Mouse (Mus musculus): ENCODE results near the gene Bglap2. TPM values are rescaled to one million over a fixed set of nuclear protein-coding genes. Genes with fewer than 3 reads are reported as not detected.
"Not testable (repeated sequence)": the region's sequence is repeated elsewhere in the genome, so short reads cannot be mapped to it uniquely, and the experiment has no call there.

Gene Bglap2
- polyA plus RNA-seq, 1 experiment from 2014 or later: not detected

DNA sequence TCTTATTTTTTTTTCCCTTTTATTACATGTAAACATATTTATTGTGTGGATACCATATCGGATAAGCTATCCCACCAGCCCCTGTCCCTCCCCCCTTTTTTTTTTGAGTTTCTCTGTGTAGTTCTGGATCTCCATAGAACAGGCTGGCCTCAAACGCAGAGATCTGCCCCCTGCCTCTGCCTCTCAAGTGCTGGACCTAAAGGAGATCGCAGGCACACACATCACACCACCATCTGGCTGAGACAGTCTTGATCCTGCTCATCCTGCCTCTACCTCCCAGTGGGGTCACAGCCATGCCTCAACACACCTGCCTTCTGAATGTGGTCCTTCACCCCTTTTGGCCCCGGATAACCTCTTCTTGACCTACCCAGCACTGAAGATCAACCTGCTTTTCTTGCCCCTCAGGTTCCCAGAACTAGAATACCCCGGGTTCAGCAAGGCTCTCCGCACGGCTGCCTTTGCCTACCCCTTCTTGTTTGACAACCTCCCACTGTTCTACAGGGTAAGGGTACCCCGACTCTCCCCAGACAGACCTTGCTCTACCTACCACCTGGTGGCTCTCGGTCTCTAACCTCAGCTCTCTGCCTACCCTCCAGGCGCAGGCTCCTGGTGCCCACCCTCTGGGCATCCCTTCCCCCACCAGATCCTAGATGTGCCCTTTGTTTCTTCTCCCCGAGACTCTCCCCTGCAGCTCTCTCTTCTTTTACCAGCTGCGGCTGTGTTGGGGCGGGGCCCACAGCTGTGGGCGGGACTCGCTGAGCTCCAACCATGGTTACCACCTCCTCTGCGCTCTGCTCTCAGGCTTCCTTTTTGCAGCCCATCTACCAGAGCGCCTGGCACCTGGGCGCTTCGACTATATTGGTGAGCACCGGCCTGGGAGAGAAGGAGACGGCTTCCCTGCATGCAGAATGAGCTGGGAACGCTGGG is 3.2 kb upstream of the Bglap2 start:
- H3K9me3 ChIP-seq (replicated peaks; ENCODE audit: control insufficient read depth, low read length); H3K36me3 ChIP-seq (replicated peaks; ENCODE audit: control insufficient read depth, insufficient read depth, low read depth, low read length); H3K4me1 ChIP-seq (ENCODE audit: control insufficient read depth, insufficient read depth, low read length); H3K27ac ChIP-seq (replicated peaks; ENCODE audit: low read depth, low read length); H3K4me3 ChIP-seq (ENCODE audit: low read depth, low read length); H3K27me3 ChIP-seq (ENCODE audit: control insufficient read depth, insufficient read depth, low read length): not testable (repeated sequence)
- peak; percentile 67 for ATAC-seq (replicated peaks; ENCODE audit: insufficient number of reproducible peaks, low FRiP score, low TSS enrichment, low read depth)
- WGBS: 10% methylated on average over 17 of the region's 22 CpGs
- Histone ChIP-seq H3K9ac (replicated peaks; ENCODE audit: low read length) (0 out of 2 replicates have a peak overlapping the region, but pooled peaks have one; percentile 37), H3K4me2 (ENCODE audit: low read depth, low read length) (peak overlapping the region; percentile 45)
- DNase-seq (ENCODE audit: low spot score): peak; percentile 74

DNA sequence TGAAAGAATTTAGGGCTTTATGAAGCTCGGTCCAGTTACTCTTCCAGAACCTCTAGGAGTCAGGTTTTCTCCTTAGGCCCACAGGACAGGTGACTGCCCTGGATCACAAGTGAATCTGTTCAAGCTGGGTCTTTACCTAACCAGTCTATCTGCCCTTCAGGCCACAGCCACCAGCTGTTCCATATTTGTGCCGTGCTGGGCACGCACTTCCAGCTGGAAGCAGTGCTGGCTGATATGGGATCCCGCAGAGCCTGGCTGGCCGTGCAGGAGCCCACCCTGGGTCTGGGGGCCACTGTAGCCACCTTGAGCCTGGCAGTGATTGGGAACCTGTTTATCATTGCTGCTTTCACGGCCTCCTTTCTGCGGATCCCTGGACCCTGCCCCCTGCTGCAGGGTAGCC is 1.9 kb downstream of the Bglap2 start:
- not testable (repeated sequence) for H3K9ac ChIP-seq (replicated peaks; ENCODE audit: low read length); H3K27ac ChIP-seq (replicated peaks; ENCODE audit: low read depth, low read length); H3K36me3 ChIP-seq (replicated peaks; ENCODE audit: control insufficient read depth, insufficient read depth, low read depth, low read length); H3K4me3 ChIP-seq (ENCODE audit: low read depth, low read length); H3K9me3 ChIP-seq (replicated peaks; ENCODE audit: control insufficient read depth, low read length); H3K4me1 ChIP-seq (ENCODE audit: control insufficient read depth, insufficient read depth, low read length); H3K27me3 ChIP-seq (ENCODE audit: control insufficient read depth, insufficient read depth, low read length); ATAC-seq (replicated peaks; ENCODE audit: insufficient number of reproducible peaks, low FRiP score, low TSS enrichment, low read depth)
- DNase-seq (ENCODE audit: low spot score): peak; percentile 40
- H3K4me2 ChIP-seq (ENCODE audit: low read depth, low read length): peak overlapping the region; percentile 39
- 11% methylated on average over 5 of the region's 7 CpGs for WGBS

GRCm38 (mm10) chr3:88375750-88376626 is 2.5 kb downstream of the Bglap2 start:
- ATAC-seq (replicated peaks; ENCODE audit: insufficient number of reproducible peaks, low FRiP score, low TSS enrichment, low read depth) (peak; percentile 87), DNase-seq (ENCODE audit: low spot score) (peak; percentile 74)
- peak overlapping the region; percentile 22; the same call in 1 of the 2 replicates for H3K9ac ChIP-seq (replicated peaks; ENCODE audit: low read length)
- not testable (repeated sequence) for H3K27ac ChIP-seq (replicated peaks; ENCODE audit: low read depth, low read length); H3K27me3 ChIP-seq (ENCODE audit: control insufficient read depth, insufficient read depth, low read length); H3K4me1 ChIP-seq (ENCODE audit: control insufficient read depth, insufficient read depth, low read length); H3K36me3 ChIP-seq (replicated peaks; ENCODE audit: control insufficient read depth, insufficient read depth, low read depth, low read length); H3K9me3 ChIP-seq (replicated peaks; ENCODE audit: control insufficient read depth, low read length)
- 12% methylated on average over 17 of the region's 19 CpGs for WGBS
- peak overlapping the region; percentile 39 for H3K4me2 ChIP-seq (ENCODE audit: low read depth, low read length)
- peak overlapping the region; percentile 5; the same call in 1 of the 2 replicates for H3K4me3 ChIP-seq (ENCODE audit: low read depth, low read length)

DNA sequence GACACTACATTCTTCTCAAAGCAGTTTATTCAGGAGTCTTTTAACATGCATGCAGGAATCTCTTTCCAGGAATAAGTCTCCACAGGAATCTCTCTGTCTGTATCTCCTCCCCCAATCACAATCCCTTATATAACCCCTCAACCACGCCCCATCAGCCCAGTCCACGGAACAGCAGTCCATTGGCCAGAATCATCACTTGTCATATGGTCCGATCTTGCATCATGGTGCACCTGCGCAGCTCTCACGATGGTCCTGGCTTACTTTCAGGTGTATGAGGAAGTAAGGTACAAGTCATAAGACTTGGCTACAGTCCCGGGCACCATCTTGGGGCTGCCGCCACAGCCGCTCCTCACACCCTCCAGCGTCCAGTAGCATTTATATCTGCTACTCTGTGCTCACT is 5.9 kb downstream of the Bglap2 start, which contains the start of gene Bglap3:
Gene Bglap3 (minus strand): TSS at position 101 of the 400 bp plus-strand sequence.
- 93% methylated on average over 9 of the region's 9 CpGs for WGBS

GRCm38 (mm10) chr3:88368511-88368910 is 10.0 kb downstream of the Bglap2 start:
- H3K4me1 ChIP-seq (ENCODE audit: control insufficient read depth, insufficient read depth, low read length); H3K36me3 ChIP-seq (replicated peaks; ENCODE audit: control insufficient read depth, insufficient read depth, low read depth, low read length); H3K4me3 ChIP-seq (ENCODE audit: low read depth, low read length); H3K27ac ChIP-seq (replicated peaks; ENCODE audit: low read depth, low read length); H3K9me3 ChIP-seq (replicated peaks; ENCODE audit: control insufficient read depth, low read length); DNase-seq (ENCODE audit: low spot score); H3K9ac ChIP-seq (replicated peaks; ENCODE audit: low read length); H3K4me2 ChIP-seq (ENCODE audit: low read depth, low read length); ATAC-seq (replicated peaks; ENCODE audit: insufficient number of reproducible peaks, low FRiP score, low TSS enrichment, low read depth): not testable (repeated sequence)
- 86% methylated on average over 7 of the region's 7 CpGs for whole genome bisulfite sequencing
- peaks cover 18% of the 10 kb centered on the region for H3K27me3 ChIP-seq (ENCODE audit: control insufficient read depth, insufficient read depth, low read length)

More for the DNA sequence above, 5.9 kb downstream of the Bglap2 start, which contains the start of gene Bglap3:
- not testable (repeated sequence) for H3K4me3 ChIP-seq (ENCODE audit: low read depth, low read length); ATAC-seq (replicated peaks; ENCODE audit: insufficient number of reproducible peaks, low FRiP score, low TSS enrichment, low read depth); H3K9me3 ChIP-seq (replicated peaks; ENCODE audit: control insufficient read depth, low read length); DNase-seq (ENCODE audit: low spot score); H3K9ac ChIP-seq (replicated peaks; ENCODE audit: low read length); H3K4me2 ChIP-seq (ENCODE audit: low read depth, low read length); H3K4me1 ChIP-seq (ENCODE audit: control insufficient read depth, insufficient read depth, low read length); H3K27me3 ChIP-seq (ENCODE audit: control insufficient read depth, insufficient read depth, low read length); H3K36me3 ChIP-seq (replicated peaks; ENCODE audit: control insufficient read depth, insufficient read depth, low read depth, low read length); H3K27ac ChIP-seq (replicated peaks; ENCODE audit: low read depth, low read length)

DNA sequence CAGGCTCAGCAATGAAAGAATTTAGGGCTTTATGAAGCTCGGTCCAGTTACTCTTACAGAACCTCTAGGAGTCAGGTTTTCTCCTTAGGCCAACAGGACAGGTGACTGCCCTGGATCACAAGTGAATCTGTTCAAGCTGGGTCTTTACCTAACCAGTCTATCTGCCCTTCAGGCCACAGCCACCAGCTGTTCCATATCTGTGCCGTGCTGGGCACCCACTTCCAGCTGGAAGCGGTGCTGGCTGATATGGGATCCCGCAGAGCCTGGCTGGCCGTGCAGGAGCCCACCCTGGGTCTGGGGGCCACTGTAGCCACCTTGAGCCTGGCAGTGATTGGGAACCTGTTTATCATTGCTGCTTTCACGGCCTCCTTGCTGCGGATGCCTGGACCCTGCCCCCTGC is 11.0 kb downstream of the Bglap2 start:
- not testable (repeated sequence) for DNase-seq (ENCODE audit: low spot score); H3K27ac ChIP-seq (replicated peaks; ENCODE audit: low read depth, low read length); H3K4me2 ChIP-seq (ENCODE audit: low read depth, low read length); H3K9me3 ChIP-seq (replicated peaks; ENCODE audit: control insufficient read depth, low read length); H3K36me3 ChIP-seq (replicated peaks; ENCODE audit: control insufficient read depth, insufficient read depth, low read depth, low read length); H3K9ac ChIP-seq (replicated peaks; ENCODE audit: low read length); H3K4me3 ChIP-seq (ENCODE audit: low read depth, low read length); H3K4me1 ChIP-seq (ENCODE audit: control insufficient read depth, insufficient read depth, low read length)
- 0 out of 2 replicates have a peak, but pooled peaks have one; percentile 27 for ATAC-seq (replicated peaks; ENCODE audit: insufficient number of reproducible peaks, low FRiP score, low TSS enrichment, low read depth)
- H3K27me3 ChIP-seq (ENCODE audit: control insufficient read depth, insufficient read depth, low read length): peaks cover 18% of the 10 kb centered on the region
- 52% methylated on average over 3 of the region's 7 CpGs for WGBS

DNA sequence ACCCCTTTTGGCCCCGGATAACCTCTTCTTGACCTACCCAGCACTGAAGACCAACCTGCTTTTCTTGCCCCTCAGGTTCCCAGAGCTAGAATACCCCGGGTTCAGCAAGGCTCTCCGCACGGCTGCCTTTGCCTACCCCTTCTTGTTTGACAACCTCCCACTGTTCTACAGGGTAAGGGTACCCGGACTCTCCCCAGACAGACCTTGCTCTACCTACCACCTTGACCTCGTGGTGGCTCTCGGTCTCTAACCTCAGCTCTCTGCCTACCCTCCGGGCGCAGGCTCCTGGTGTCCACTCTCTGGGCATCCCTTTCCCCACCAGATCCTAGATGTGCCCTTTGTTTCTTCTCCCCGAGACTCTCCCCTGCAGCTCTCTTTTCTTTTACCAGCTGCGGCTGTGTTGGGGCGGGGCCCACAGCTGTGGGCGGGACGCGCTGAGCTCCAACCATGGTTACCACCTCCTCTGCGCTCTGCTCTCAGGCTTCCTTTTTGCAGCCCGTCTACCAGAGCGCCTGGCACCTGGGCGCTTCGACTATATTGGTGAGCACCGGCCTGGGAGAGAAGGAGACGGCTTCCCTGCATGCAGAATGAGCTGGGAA is 11.6 kb downstream of the Bglap2 start:
- not testable (repeated sequence) for H3K4me1 ChIP-seq (ENCODE audit: control insufficient read depth, insufficient read depth, low read length); H3K4me3 ChIP-seq (ENCODE audit: low read depth, low read length); H3K27ac ChIP-seq (replicated peaks; ENCODE audit: low read depth, low read length); H3K36me3 ChIP-seq (replicated peaks; ENCODE audit: control insufficient read depth, insufficient read depth, low read depth, low read length); H3K9me3 ChIP-seq (replicated peaks; ENCODE audit: control insufficient read depth, low read length); H3K9ac ChIP-seq (replicated peaks; ENCODE audit: low read length)
- 4% methylated on average over 18 of the region's 22 CpGs for WGBS
- ATAC-seq (replicated peaks; ENCODE audit: insufficient number of reproducible peaks, low FRiP score, low TSS enrichment, low read depth) (peak; percentile 86), DNase-seq (ENCODE audit: low spot score) (peak; percentile 30)
- Histone ChIP-seq H3K27me3 (ENCODE audit: control insufficient read depth, insufficient read depth, low read length) (peaks cover 18% of the 10 kb centered on the region), H3K4me2 (ENCODE audit: low read depth, low read length) (peak overlapping the region; percentile 29)

Data from embryonic facial prominence, embryonic 11.5 days (tissue).